Mouse (Mus musculus) gastrocnemius, postnatal 10 days (tissue): ENCODE results near the gene Pagr1b. TPM values are rescaled to one million over a fixed set of nuclear protein-coding genes. Genes with fewer than 3 reads are reported as not detected.

Experiments used
- DNase-seq: peaks from one replicate; pipeline ENCODE4 v3.0.0; 2021; ENCODE audit warnings: mixed read lengths
- total RNA-seq, 2 experiments: library from RNA; stranded (reverse); gene quantifications; 2 replicates each; pipeline ENCODE4 v1.2.3; 2021

Pagr1b gene
- total RNA-seq, 2 experiments from 2014 or later, result 1.5 TPM; not detected in 1

- no peak for DNase-seq
Observed at GRCm38 (mm10) chr7:127019306-127019960, 3.1 kb upstream of the Pagr1b start.

GRCm38 (mm10) chr7:127018416-127019305 lies 2.4 kb upstream of the Pagr1b start:
- peak; percentile 14 for DNase-seq

- DNase-seq, result no peak
Observed at GRCm38 (mm10) chr7:127017950-127018345, 1.7 kb upstream of the Pagr1b start.

- peak; percentile 96 for DNase-seq
Observed at GRCm38 (mm10) chr7:127016971-127017949, 976 bp upstream of the Pagr1b start, which contains the start of gene Pagr1a. Gene Pagr1a, minus strand, starts transcription at chr7:127017352.

GRCm38 (mm10) chr7:127016486-127016938 lies 228 bp upstream of the Pagr1b start:
- DNase-seq, result no peak

GRCm38 (mm10) chr7:127016081-127016480 lies 203 bp downstream of the Pagr1b start:
- no peak for DNase-seq

- no peak for DNase-seq
Observed at GRCm38 (mm10) chr7:127014993-127015392, 1.3 kb downstream of the Pagr1b start.

GRCm38 (mm10) chr7:127014320-127014719 lies 2.0 kb downstream of the Pagr1b start, which contains the start of gene Mvp:
Gene Mvp, minus strand, starts transcription at chr7:127014621.
- DNase-seq, result peak; percentile 58

GRCm38 (mm10) chr7:127013385-127013784 lies 2.9 kb downstream of the Pagr1b start:
- no peak for DNase-seq

GRCm38 (mm10) chr7:127012845-127013244 lies 3.4 kb downstream of the Pagr1b start:
- DNase-seq, result no peak

- DNase-seq, result no peak
Observed at GRCm38 (mm10) chr7:127012374-127012773, 3.9 kb downstream of the Pagr1b start.

- no peak for DNase-seq
Observed at GRCm38 (mm10) chr7:127011717-127012116, 4.6 kb downstream of the Pagr1b start.

- DNase-seq, result no peak
Observed at GRCm38 (mm10) chr7:127011051-127011450, 5.2 kb downstream of the Pagr1b start.

- DNase-seq, result no peak
Observed at GRCm38 (mm10) chr7:127009307-127010085, 6.8 kb downstream of the Pagr1b start.

- DNase-seq, result peak; percentile 42
Observed at GRCm38 (mm10) chr7:127008239-127009019, 7.9 kb downstream of the Pagr1b start.

- no peak for DNase-seq
Observed at GRCm38 (mm10) chr7:127007313-127008024, 8.8 kb downstream of the Pagr1b start.

GRCm38 (mm10) chr7:127004122-127004875 lies 12.0 kb downstream of the Pagr1b start:
- DNase-seq, result no peak

- DNase-seq, result no peak
Observed at GRCm38 (mm10) chr7:127003620-127004019, 12.7 kb downstream of the Pagr1b start.

GRCm38 (mm10) chr7:126999568-126999967 lies 16.7 kb downstream of the Pagr1b start:
- DNase-seq, result no peak
